Mouse (Mus musculus) adrenal gland, postnatal 14 days (tissue): ENCODE results near the gene Ttc29. TPM values are rescaled to one million over a fixed set of nuclear protein-coding genes. Genes with fewer than 3 reads are reported as not detected.

ENCODE experiments used
- DNase-seq: peaks from one replicate; pipeline ENCODE4 v3.0.0; 2021; ENCODE audit warnings: mixed read lengths
- long read RNA-seq, 2 experiments: library from polyadenylated mRNA; stranded (forward); transcript quantifications; one replicate each; pipeline ENCODE4 v2.0.0; 2021
- total RNA-seq: library from RNA; stranded (reverse); gene quantifications from 2 replicates; pipeline ENCODE4 v1.2.3, GENCODE M21; 2021

The Ttc29 gene
- not detected in 2 replicates for total RNA-seq
- long read RNA-seq, experiment 1 = 0 reads
- long read RNA-seq, experiment 2 = 0 reads

DNA sequence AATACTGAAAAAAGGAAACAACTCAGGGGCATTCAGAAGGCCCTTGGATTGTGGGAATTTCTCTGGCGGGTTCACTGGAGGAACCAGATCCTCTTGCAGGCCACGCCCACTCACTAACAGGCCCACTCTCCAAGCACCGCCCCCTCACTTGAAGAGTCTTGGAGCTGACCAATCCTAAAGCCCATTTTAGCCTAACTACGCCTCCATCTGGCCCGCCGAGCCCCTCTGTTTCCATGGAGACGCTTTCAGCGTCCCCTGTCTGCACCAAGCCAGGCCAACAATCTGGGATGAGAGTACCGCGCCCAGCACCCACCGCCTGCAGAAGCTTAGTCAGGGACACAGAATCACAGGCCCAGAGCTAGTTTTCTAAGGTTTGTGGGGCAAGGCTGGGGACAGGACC is at the start of gene Ttc29:
TSS of gene Ttc29 (plus strand) at position 224 of the 400 bp plus-strand sequence.
- DNase-seq = peak; percentile 41

GRCm38 (mm10) chr8:78171351-78171750 is 41.7 kb upstream of the Ttc29 start:
- no peak for DNase-seq

- no peak for DNase-seq
Measured at GRCm38 (mm10) chr8:78182654-78183053, 30.4 kb upstream of the Ttc29 start.

DNA sequence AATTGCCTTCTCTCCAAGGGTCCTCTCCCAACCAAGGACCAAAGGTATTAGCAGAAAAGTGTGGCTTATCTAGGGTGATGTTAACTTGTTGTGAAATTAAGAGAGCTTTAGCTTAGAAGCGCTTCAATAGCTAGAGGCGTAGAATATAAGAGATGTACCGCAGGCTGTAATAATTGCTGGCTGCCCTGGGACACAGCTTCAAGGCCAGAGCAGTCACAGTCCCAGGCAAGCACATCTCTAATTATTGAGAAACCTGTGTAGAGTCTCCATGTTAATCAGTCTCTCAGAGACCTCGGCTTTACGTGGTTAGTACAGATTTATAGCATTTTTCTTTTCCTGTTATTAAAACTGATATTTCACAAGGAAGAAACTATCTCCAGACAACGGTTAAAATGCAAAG is 29.7 kb upstream of the Ttc29 start:
- no peak for DNase-seq

DNA sequence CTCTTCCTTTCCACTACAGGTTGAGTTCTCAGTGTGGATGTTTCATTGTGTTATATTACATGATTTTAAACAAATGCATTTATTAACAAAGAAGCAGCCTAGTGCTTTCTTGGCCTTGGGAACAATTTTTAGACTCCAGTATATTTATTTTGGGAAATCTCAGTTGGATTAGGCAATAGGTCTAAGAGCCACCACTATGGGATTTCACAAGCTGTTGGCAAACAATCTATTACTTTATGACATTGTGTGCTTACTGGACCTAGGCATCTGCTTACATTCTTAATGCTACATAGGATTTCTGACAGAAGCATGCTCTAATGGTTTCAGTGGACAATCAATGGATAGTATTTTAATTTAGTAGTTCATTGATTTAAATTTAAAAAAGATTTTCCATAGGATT is 26.0 kb upstream of the Ttc29 start:
- no peak for DNase-seq

DNA sequence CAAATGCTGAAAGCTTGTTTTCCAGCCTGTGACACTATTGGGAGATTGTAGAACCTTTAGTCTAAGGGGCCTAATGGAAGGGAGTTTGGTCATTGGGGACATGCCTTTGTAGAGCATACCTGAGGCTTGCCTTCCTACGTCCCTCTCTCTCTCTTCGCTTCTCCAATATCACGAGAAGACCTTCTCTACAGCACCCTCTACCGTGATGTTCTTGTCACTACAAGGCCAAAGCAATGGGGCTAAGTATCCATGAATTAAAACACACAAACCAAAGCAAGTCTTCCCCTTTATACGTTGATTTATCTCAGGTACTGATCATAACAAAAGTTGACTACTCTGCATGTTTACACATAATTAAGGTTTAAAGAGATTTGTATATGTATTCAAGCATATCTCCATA is 8.9 kb upstream of the Ttc29 start:
- peak; percentile 12 for DNase-seq

- DNase-seq = no peak
Measured at GRCm38 (mm10) chr8:78210424-78210823, 2.7 kb upstream of the Ttc29 start.

DNA sequence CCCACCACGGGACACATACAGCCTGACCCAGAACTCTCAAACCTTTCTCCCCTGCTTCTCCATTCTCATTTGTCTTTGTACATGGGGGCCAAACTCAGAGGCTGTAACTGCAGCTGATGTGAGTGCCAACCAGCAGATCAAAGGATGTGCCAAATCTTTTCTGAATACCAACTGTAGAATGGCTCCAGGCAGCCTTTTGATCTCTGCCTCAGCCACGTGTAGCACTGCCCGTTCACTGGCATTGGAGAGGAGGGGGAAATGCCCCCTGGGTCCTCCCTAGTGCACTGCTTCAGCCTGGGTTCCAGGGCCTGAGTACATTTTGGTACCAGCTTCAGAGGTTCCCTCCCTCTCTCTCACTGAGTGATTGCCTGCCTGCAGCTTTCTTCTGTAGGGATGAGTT is 1.5 kb downstream of the Ttc29 start:
- DNase-seq = no peak

- no peak for DNase-seq
Measured at GRCm38 (mm10) chr8:78226087-78226486, 13.0 kb downstream of the Ttc29 start.

- no peak for DNase-seq
Measured at GRCm38 (mm10) chr8:78230721-78231120, 17.6 kb downstream of the Ttc29 start.

- DNase-seq = no peak
Measured at GRCm38 (mm10) chr8:78232870-78233707, 20.0 kb downstream of the Ttc29 start.

DNA sequence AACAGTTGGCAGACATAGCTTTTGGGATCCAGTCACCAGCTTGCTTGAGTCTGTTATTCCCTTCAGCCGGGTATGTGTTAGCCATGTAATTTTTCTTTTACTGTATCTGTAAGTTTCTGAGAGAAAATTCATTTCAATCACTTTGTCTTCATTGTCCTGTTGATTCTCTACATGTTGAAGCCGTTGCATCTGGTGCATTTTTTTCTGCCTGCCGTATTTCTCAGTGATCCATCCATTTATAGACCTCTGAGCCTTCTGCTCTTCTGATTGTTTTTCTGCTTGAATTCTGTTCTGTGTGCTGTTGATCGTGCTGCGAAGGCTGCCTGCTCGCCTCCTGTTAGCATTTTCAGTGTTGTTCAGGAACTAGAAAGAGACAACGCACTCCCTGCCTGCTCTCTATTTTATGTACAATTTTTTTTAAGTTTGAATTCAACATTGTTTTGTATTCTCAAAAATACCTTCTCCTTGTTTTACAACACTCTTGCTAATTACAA is 20.7 kb downstream of the Ttc29 start:
- no peak for DNase-seq

GRCm38 (mm10) chr8:78237972-78238675 is 25.0 kb downstream of the Ttc29 start:
- DNase-seq = peak; percentile 33

- DNase-seq = no peak
Measured at GRCm38 (mm10) chr8:78251115-78251514, 38.0 kb downstream of the Ttc29 start.

DNA sequence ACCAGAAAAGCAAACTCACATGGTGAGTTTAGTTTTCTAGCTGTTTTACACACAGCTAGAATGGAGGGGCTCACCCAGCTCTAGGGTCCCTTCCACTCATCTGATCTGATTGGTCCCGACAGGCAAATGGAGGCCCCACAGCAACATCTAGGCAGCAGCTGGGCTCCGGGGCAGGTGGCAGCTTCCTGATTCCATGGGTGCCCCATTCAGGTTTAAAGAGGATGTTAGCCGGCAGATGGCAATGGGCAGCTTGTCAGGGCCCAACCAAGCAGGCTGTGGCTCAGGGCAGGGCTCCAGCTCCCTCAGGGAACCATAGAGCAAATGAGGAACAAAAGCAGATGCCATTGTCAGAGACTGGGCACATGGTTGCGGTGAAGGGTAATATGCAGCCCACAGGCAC is 41.3 kb downstream of the Ttc29 start:
- DNase-seq = no peak

- no peak for DNase-seq
Measured at GRCm38 (mm10) chr8:78255011-78255410, 41.9 kb downstream of the Ttc29 start.

- no peak for DNase-seq
Measured at GRCm38 (mm10) chr8:78265506-78265905, 52.4 kb downstream of the Ttc29 start.

DNA sequence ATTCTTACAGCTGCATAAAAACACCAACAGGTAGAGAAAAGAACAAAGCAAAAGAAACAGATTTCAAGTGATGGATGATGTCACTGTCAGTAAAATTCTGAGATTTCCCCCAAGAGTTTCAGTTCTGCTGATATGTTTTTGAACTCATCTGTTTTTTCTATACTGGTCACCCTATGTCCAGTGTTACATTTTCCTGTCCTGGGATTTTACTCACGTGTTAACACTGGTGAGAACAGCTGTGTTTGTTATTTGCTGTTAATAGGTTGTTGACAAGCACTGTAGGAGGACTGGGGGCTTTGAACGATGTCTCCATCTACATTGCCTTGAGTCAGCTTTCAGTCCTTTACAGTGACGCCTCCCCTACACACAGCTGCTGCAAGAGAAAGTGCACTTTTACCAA is 53.1 kb downstream of the Ttc29 start:
- no peak for DNase-seq

GRCm38 (mm10) chr8:78267894-78268411 is 54.9 kb downstream of the Ttc29 start:
- no peak for DNase-seq

- peak; percentile 40 for DNase-seq
Measured at GRCm38 (mm10) chr8:78269281-78269680, 56.2 kb downstream of the Ttc29 start.

DNA sequence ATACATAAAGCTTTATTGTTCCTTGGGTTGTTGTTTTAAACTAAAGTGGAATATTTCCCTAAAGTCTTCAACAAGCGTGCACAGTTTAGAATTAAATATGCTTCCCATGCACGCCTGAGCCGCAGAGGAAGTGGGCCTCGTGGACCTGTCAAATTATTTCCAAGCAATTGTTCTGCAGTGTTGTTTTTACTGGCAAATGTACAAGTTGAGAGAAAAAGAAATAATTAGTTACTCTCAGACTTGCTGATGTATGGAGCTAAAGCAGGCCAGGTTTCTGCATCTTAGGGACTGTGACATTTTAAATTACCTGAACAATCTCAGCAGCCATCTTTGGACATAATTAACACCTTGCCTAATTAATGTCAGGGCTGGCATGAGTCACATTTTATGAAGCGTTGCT is 58.3 kb downstream of the Ttc29 start:
- DNase-seq = no peak

GRCm38 (mm10) chr8:78276120-78276519 is 63.0 kb downstream of the Ttc29 start:
- no peak for DNase-seq

DNA sequence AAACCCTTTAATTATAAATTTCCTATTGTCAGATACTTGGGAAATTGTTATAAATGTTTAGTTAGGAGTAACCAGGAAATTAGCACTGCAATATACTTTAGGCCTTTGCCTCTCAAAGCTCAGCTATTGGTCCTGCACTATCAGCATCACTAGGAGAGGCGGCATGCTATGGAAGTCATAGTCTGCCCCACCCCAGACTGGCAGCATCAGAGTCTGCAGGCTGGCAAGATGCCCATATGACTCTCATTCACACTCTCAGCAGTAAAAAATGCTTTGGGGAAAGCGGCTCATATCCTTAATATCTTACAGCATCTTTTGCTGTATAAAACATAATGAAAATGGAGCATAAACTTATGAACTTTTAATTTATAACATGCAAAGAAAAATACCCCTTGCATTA is 64.3 kb downstream of the Ttc29 start:
- DNase-seq = no peak
